Mouse (Mus musculus) hematopoietic multipotent progenitor cell, adult 10-12 weeks (in vitro differentiated cells): ENCODE results near the gene Vmn1r73. TPM values are rescaled to one million over a fixed set of nuclear protein-coding genes. Genes with fewer than 3 reads are reported as not detected.

ENCODE experiments used
- polyA plus RNA-seq: library from polyadenylated mRNA; stranded (reverse); fragments of >175 nt; gene quantifications from 2 replicates; pipeline ENCODE4 v1.2.3, GENCODE M21; 2012; ENCODE audit warnings: low replicate concordance

Gene Vmn1r73
- polyA plus RNA-seq: not detected in 2 replicates

DNA sequence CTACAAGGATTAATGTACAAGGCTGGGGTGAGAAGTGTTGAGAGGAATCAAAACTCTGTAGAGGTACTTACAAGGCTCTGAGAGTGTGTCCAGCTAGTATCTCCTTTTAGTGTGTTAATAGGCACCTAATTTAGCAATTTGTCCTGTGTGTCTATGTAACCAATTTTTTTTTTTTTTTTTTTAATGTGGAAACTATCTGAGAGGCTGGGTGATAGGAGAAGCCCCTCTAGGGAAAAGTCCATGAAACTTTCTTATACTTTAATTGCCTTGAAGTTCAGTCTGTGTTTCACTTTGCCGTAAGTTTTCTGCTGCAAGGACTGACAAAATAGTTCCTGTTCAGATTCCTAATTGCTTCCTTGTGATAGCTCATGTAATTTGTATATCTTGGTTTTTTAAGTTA, at the start of gene Vmn1r73:
Gene Vmn1r73 (plus strand): TSS at position 301 of the 400 bp plus-strand sequence.

Other genes with a start within 250 kb of the Vmn1r73 start
- gene Zscan4-ps2, start 216.0 kb upstream of the Vmn1r73 start, polyA plus RNA-seq: not detected in 2 replicates
- not detected in 2 replicates for gene Zscan4-ps3, start 121.0 kb upstream of the Vmn1r73 start, polyA plus RNA-seq
- not detected in 2 replicates for gene Vmn1r72, start 50.1 kb upstream of the Vmn1r73 start, polyA plus RNA-seq
- not detected in 2 replicates for gene Vmn1r74, start 103.7 kb downstream of the Vmn1r73 start, polyA plus RNA-seq
- not detected in 2 replicates for gene Vmn1r75, start 144.4 kb downstream of the Vmn1r73 start, polyA plus RNA-seq
- not detected in 2 replicates for gene Vmn1r76, start 207.9 kb downstream of the Vmn1r73 start, polyA plus RNA-seq